Mouse (Mus musculus) CD4-positive, CD25-positive, alpha-beta regulatory T cell (primary cell): Measurements from ENCODE around the gene Gm10184. TPM values are rescaled to one million over a fixed set of nuclear protein-coding genes. Genes with fewer than 3 reads are reported as not detected.

Experiments used
- polyA plus RNA-seq: library from polyadenylated mRNA; unstranded; fragments of 100-300 nt; shearing (Covaris generic); gene quantifications from one replicate; pipeline ENCODE4 v1.2.1, GENCODE M21; 2017

Gene Gm10184
- 8.1 TPM for polyA plus RNA-seq

GRCm38 (mm10) chr17:89910349-89910748, at the start of gene Gm10184:
TSS of gene Gm10184 (minus strand) at chr17:89910449.

